Mouse (Mus musculus): Measurements from ENCODE around the gene Mmab.

- TF ChIP-seq POLR2A (IDR thresholded peaks at IDR 0.05; ENCODE audit: borderline replicate concordance, low read depth, low read length): no peak
- TF ChIP-seq CTCF (IDR thresholded peaks at IDR 0.05; ENCODE audit: low read depth, low read length): no peak
These were observed 5.2 kb upstream of the Mmab start for GRCm38 (mm10) chr5:114449011-114449410.

All from bone marrow macrophage, adult 2 months (primary cell).